Mouse (Mus musculus): ENCODE measurements around the gene Ilk. TPM values are rescaled to one million over a fixed set of nuclear protein-coding genes. Genes with fewer than 3 reads are reported as not detected.

The Ilk gene
- polyA plus RNA-seq, 1 experiment: 618 TPM

DNA sequence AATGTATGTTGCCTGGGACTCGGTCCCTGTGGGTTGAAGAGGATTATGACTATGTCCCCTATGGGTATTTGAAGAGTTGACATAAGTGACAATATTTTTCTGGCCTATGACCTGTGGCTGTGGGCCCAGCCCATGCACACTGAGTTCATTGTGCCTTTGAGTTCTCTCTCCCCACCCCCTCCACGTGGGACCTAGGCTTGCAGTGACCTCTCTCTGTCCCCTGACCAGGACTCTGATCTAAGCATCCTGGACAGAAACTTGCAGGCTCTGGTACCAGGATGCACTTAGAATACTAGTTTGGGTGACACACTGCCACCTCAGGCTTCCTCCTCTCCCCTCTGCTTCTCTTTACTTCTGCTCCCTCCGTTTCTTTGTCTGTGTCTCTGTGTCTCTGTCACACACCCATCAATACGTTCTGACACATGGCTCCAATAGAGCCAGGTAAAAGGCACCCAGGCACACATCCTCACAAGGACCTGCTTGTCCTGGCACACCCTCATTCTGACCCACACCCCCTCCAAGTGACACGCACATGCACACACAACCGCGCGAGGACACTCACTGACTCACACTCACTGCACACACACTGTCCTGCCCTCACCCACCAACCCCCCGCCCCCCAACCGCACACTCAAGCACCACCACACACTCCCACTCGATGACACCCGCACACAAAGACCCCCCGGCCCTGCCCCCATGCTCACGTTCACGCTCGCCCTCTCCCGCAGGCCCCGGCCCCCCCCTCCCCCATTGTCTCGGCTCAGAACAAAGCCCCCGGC lies 50.3 kb downstream of the Ilk start:
- no peak for DNase-seq (ENCODE audit: low spot score)

DNA sequence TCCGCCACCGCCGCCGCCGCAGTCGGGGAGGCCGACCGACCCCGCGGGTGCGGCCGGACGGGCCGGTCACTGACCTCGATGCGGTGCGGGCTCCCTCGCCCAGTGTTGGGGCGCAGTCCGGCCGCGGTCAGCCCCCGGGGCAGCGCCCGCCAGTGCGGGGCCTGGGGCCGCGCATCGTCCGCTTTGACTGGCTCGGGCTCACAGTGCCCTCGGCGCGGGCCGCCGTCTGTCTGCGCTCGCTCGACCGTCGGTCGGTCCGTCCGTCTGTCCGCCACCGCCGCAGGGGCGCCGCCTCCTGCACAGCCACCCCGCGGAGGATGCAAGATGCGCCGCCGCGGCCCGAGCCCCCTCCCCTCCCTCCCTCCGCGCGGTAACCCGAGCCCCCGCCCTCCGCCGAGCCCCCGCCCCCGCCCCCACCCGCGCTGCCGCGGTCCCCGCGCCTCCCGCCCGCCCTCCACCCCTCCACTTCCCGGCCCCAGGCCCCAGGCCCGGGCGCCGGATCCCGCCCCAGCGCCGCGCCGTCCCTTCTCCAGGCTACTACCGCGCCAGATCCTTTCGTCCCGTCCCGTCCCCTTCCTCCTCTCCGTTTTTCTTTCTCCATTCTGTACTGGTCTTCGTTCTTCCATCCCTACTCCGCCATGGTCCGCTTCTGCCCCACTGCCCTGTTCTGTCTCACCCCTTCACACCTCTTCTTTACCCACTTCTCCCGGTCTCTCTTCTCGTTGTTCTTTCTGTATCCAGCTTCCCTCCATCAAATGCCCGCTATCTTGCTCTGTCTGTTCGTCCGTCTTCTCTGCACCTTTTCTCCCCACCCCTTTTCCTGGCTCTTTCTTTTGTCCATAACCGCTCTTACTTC lies 51.1 kb downstream of the Ilk start, which contains the start of gene Dchs1:
Gene Dchs1 (minus strand): TSS at position 370 of the 856 bp plus-strand sequence.
- no peak for DNase-seq (ENCODE audit: low spot score)

- DNase-seq (ENCODE audit: low spot score): no peak
These were observed 54.8 kb downstream of the Ilk start for GRCm38 (mm10) chr7:105791147-105791546.

Other genes with a start within 250 kb of the Ilk start
- 31.3 and 38.4 TPM in 2 replicates for gene Smpd1, start 182.2 kb upstream of the Ilk start, polyA plus RNA-seq (2012; rRNA removed)
- gene Apbb1, start 154.9 kb upstream of the Ilk start, polyA plus RNA-seq (2012; rRNA removed): 36.9 and 42.2 TPM in 2 replicates
- gene Hpx, start 136.5 kb upstream of the Ilk start, polyA plus RNA-seq (2012; rRNA removed): 1.6 and 2.1 TPM in 2 replicates
- 57.0 and 64.8 TPM in 2 replicates for gene Trim3, start 103.0 kb upstream of the Ilk start, polyA plus RNA-seq (2012; rRNA removed)
- gene Timm10b, start 96.5 kb upstream of the Ilk start, polyA plus RNA-seq (2012; rRNA removed): 90.1 and 108 TPM in 2 replicates
- gene Arfip2, start 96.2 kb upstream of the Ilk start, polyA plus RNA-seq (2012; rRNA removed): 92.6 and 125 TPM in 2 replicates
- 49.2 and 53.0 TPM in 2 replicates for gene Gm45799, start 96.0 kb upstream of the Ilk start, polyA plus RNA-seq (2012; rRNA removed)
- 5.1 and 5.5 TPM in 2 replicates for gene Dnhd1, start 85.8 kb upstream of the Ilk start, polyA plus RNA-seq (2012; rRNA removed)
- 17.0 and 17.1 TPM in 2 replicates for gene Rrp8, start 793 bp downstream of the Ilk start, polyA plus RNA-seq (2012; rRNA removed)
- gene Taf10, start 7.8 kb downstream of the Ilk start, polyA plus RNA-seq (2012; rRNA removed): 150 and 171 TPM in 2 replicates
- 130 and 144 TPM in 2 replicates for gene Tpp1, start 15.6 kb downstream of the Ilk start, polyA plus RNA-seq (2012; rRNA removed)
- gene Dchs1, start 51.1 kb downstream of the Ilk start, polyA plus RNA-seq (2012; rRNA removed): 4.4 and 7.4 TPM in 2 replicates
- 218 and 233 TPM in 2 replicates for gene Mrpl17, start 74.5 kb downstream of the Ilk start, polyA plus RNA-seq (2012; rRNA removed)
- 3.2 and 5.1 TPM in 2 replicates for gene Gm4070, start 217.4 kb downstream of the Ilk start, polyA plus RNA-seq (2012; rRNA removed)

Measured in urinary bladder, adult 2 months (tissue).